Mouse (Mus musculus) MEL (cell line): ENCODE measurements around the gene Slitrk6. TPM values are rescaled to one million over a fixed set of nuclear protein-coding genes. Genes with fewer than 3 reads are reported as not detected.

Experiments used
- DNase-seq: peaks from one replicate; pipeline ENCODE4 v3.0.0; 2011; ENCODE audit warnings: low read depth, low spot score
- H3K27ac ChIP-seq: 2 replicates; pipeline ENCODE4 v1.5.1; 2012; ENCODE audit warnings: low read depth, mild to moderate bottlenecking, control low read depth, low read length, moderate library complexity; ENCODE audit not compliant: control insufficient read depth
- H3K27me3 ChIP-seq, 2 experiments: fragments of 150-350 bp in 1 of 2; sonication (generic) in 1 of 2; 2 replicates each; pipeline ENCODE4 v1.6.1; 2012; ENCODE audit warnings: low read length in 2 of 2, mild to moderate bottlenecking in 2 of 2, improper control_type of control experiment in 1 of 2, moderate library complexity in 1 of 2; ENCODE audit not compliant: insufficient read depth in 2 of 2, control insufficient read depth in 1 of 2
- H3K36me3 ChIP-seq, 2 experiments: 2 replicates each; pipeline ENCODE4 v1.6.1; 2012 to 2014; ENCODE audit warnings: low read length in 2 of 2, improper control_type of control experiment in 1 of 2, inconsistent platforms in 1 of 2, mild to moderate bottlenecking in 1 of 2; ENCODE audit not compliant: insufficient read depth in 2 of 2, control insufficient read depth in 1 of 2
- H3K4me1 ChIP-seq, 2 experiments: fragments of 150-350 bp in 1 of 2; sonication (generic) in 1 of 2; 2 replicates each; pipeline ENCODE4 v1.6.1; 2012; ENCODE audit warnings: low read length in 2 of 2, improper control_type of control experiment in 1 of 2, mild to moderate bottlenecking in 1 of 2; ENCODE audit not compliant: insufficient read depth in 2 of 2, control insufficient read depth in 1 of 2
- H3K4me3 ChIP-seq, 2 experiments: fragments of 150-350 bp in 1 of 2; sonication (generic) in 1 of 2; 2 replicates each; pipeline ENCODE4 v1.5.1; 2012; ENCODE audit warnings: low read depth in 2 of 2, low read length in 2 of 2, mild to moderate bottlenecking in 2 of 2, moderate library complexity in 2 of 2, control low read depth in 1 of 2, improper control_type of control experiment in 1 of 2; ENCODE audit not compliant: control insufficient read depth in 1 of 2, insufficient read depth in 1 of 2
- H3K79me2 ChIP-seq: 2 replicates; pipeline ENCODE4 v1.6.1; 2012; ENCODE audit warnings: mild to moderate bottlenecking, low read length, moderate library complexity; ENCODE audit not compliant: control insufficient read depth, poor library complexity, insufficient read depth
- H3K9ac ChIP-seq: 2 replicates; pipeline ENCODE4 v1.6.1; 2012; ENCODE audit warnings: low read depth, mild to moderate bottlenecking, control low read depth, low read length, moderate library complexity; ENCODE audit not compliant: control insufficient read depth, poor library complexity, severe bottlenecking
- H3K9me3 ChIP-seq: fragments of 150-350 bp; sonication (generic); replicated peaks from 2 replicates; pipeline ENCODE4 v1.6.1; 2012; ENCODE audit warnings: mild to moderate bottlenecking, low read length, improper control_type of control experiment, moderate library complexity; ENCODE audit not compliant: insufficient read depth
- BHLHE40 ChIP-seq: IDR thresholded peaks from 2 replicates; pipeline ENCODE4 v1.6.1; 2012; ENCODE audit warnings: low read depth, mild to moderate bottlenecking, inconsistent platforms, low read length, improper control_type of control experiment, borderline replicate concordance
- E2F4 ChIP-seq: IDR thresholded peaks from 2 replicates; pipeline ENCODE4 v1.6.1; 2011; ENCODE audit warnings: low read depth, low read length, improper control_type of control experiment, borderline replicate concordance
- ELF1 ChIP-seq: IDR thresholded peaks from 2 replicates; pipeline ENCODE4 v1.6.1; 2014; ENCODE audit warnings: low read depth, mild to moderate bottlenecking, inconsistent platforms, low read length, improper control_type of control experiment, moderate library complexity
- ETS1 ChIP-seq: IDR thresholded peaks from 2 replicates; pipeline ENCODE4 v1.6.1; 2012; ENCODE audit warnings: low read depth, mild to moderate bottlenecking, inconsistent platforms, low read length, improper control_type of control experiment, moderate library complexity
- GABPA ChIP-seq: IDR thresholded peaks from 2 replicates; pipeline ENCODE4 v1.6.1; 2012; ENCODE audit warnings: low read depth, mild to moderate bottlenecking, inconsistent platforms, low read length, improper control_type of control experiment, moderate library complexity
- JUND ChIP-seq: IDR thresholded peaks from 2 replicates; pipeline ENCODE4 v1.6.1; 2011; ENCODE audit warnings: low read depth, mild to moderate bottlenecking, improper control_type of control experiment, low read length
- KAT2A ChIP-seq: conservative IDR thresholded peaks from 2 replicates; pipeline ENCODE4 v1.6.1; 2012; ENCODE audit warnings: low read depth, low read length, improper control_type of control experiment, inconsistent platforms
- MAFK ChIP-seq: IDR thresholded peaks from 2 replicates; pipeline ENCODE4 v1.6.1; 2011; ENCODE audit warnings: low read depth, mild to moderate bottlenecking, low read length, improper control_type of control experiment, borderline replicate concordance
- MAX ChIP-seq: IDR thresholded peaks from 2 replicates; pipeline ENCODE4 v1.6.1; 2011; ENCODE audit warnings: low read length, improper control_type of control experiment
- MAZ ChIP-seq: IDR thresholded peaks from 2 replicates; pipeline ENCODE4 v1.6.1; 2012; ENCODE audit warnings: low read depth, mild to moderate bottlenecking, inconsistent platforms, low read length, improper control_type of control experiment
- MEF2A ChIP-seq: IDR thresholded peaks from 2 replicates; pipeline ENCODE4 v1.6.1; 2014; ENCODE audit warnings: low read depth, mild to moderate bottlenecking, inconsistent platforms, low read length, improper control_type of control experiment; ENCODE audit not compliant: poor library complexity, insufficient replicate concordance, severe bottlenecking; ENCODE audit errors: extremely low read depth
- MXI1 ChIP-seq: IDR thresholded peaks from 2 replicates; pipeline ENCODE4 v1.6.1; 2011; ENCODE audit warnings: mild to moderate bottlenecking, low read depth, low read length, improper control_type of control experiment
- MYB ChIP-seq: IDR thresholded peaks from 2 replicates; pipeline ENCODE4 v1.6.1; 2011; ENCODE audit warnings: mild to moderate bottlenecking, low read depth, low read length, improper control_type of control experiment
- MYC ChIP-seq: IDR thresholded peaks from 2 replicates; pipeline ENCODE4 v1.6.1; 2011; ENCODE audit warnings: low read depth, mild to moderate bottlenecking, low read length, improper control_type of control experiment, moderate library complexity
- NELFE ChIP-seq: IDR thresholded peaks from 2 replicates; pipeline ENCODE4 v1.6.1; 2011; ENCODE audit warnings: low read depth, low read length, improper control_type of control experiment
- NRF1 ChIP-seq: IDR thresholded peaks from 2 replicates; pipeline ENCODE4 v1.6.1; 2014; ENCODE audit warnings: low read depth, mild to moderate bottlenecking, inconsistent platforms, low read length, improper control_type of control experiment, moderate library complexity; ENCODE audit not compliant: poor library complexity, insufficient read depth, severe bottlenecking
- POLR2A ChIP-seq, 2 experiments: IDR thresholded peaks; 2 replicates each; pipeline ENCODE4 v1.6.1; 2011 to 2012; ENCODE audit warnings: low read length in 2 of 2, mild to moderate bottlenecking in 2 of 2, control low read depth in 1 of 2, improper control_type of control experiment in 1 of 2, low read depth in 1 of 2, moderate library complexity in 1 of 2; ENCODE audit not compliant: control insufficient read depth in 1 of 2, insufficient read depth in 1 of 2, poor library complexity in 1 of 2
- POLR2AphosphoS5 ChIP-seq: IDR thresholded peaks from 2 replicates; pipeline ENCODE4 v1.6.1; 2012; ENCODE audit warnings: low read depth, borderline replicate concordance, mild to moderate bottlenecking, inconsistent platforms, low read length, moderate library complexity, mixed read lengths
- RCOR1 ChIP-seq: IDR thresholded peaks from 2 replicates; pipeline ENCODE4 v1.6.1; 2012; ENCODE audit warnings: low read depth, mild to moderate bottlenecking, inconsistent platforms, low read length, improper control_type of control experiment
- SIN3A ChIP-seq: IDR thresholded peaks from 2 replicates; pipeline ENCODE4 v1.6.1; 2012; ENCODE audit warnings: low read length, improper control_type of control experiment, inconsistent platforms
- SMC3 ChIP-seq: IDR thresholded peaks from 2 replicates; pipeline ENCODE4 v1.6.1; 2011; ENCODE audit warnings: low read depth, low read length, improper control_type of control experiment
- TAL1 ChIP-seq: IDR thresholded peaks from 2 replicates; pipeline ENCODE4 v1.6.1; 2012; ENCODE audit warnings: mild to moderate bottlenecking, inconsistent platforms, low read length, moderate library complexity, mixed read lengths
- TCF12 ChIP-seq: IDR thresholded peaks from 2 replicates; pipeline ENCODE4 v1.6.1; 2014; ENCODE audit warnings: low read depth, mild to moderate bottlenecking, inconsistent platforms, low read length, improper control_type of control experiment, moderate library complexity
- UBTF ChIP-seq: IDR thresholded peaks from 2 replicates; pipeline ENCODE4 v1.6.1; 2012; ENCODE audit warnings: low read depth, mild to moderate bottlenecking, inconsistent platforms, low read length, improper control_type of control experiment, moderate library complexity, borderline replicate concordance; ENCODE audit not compliant: insufficient read depth
- USF1 ChIP-seq: IDR thresholded peaks from 2 replicates; pipeline ENCODE4 v1.6.1; 2014; ENCODE audit warnings: low read depth, mild to moderate bottlenecking, inconsistent platforms, low read length, improper control_type of control experiment, moderate library complexity
- USF2 ChIP-seq, 2 experiments: IDR thresholded peaks; 2 replicates each; pipeline ENCODE4 v1.6.1; 2011 to 2012; ENCODE audit warnings: improper control_type of control experiment in 2 of 2, low read length in 2 of 2, borderline replicate concordance in 1 of 2, inconsistent platforms in 1 of 2, low read depth in 1 of 2, mild to moderate bottlenecking in 1 of 2; ENCODE audit not compliant: insufficient read depth in 1 of 2
- ZMIZ1 ChIP-seq: IDR thresholded peaks from 2 replicates; pipeline ENCODE4 v1.6.1; 2012; ENCODE audit warnings: low read depth, mild to moderate bottlenecking, inconsistent platforms, low read length, improper control_type of control experiment, moderate library complexity
- polyA plus RNA-seq, 2 experiments: library from polyadenylated mRNA; stranded (reverse) in 1 of 2; unstranded in 1 of 2; fragments of >175 nt in 1 of 2; fragments of >200 nt in 1 of 2; gene quantifications; 2 replicates each; pipeline versions ENCODE4 v1.2.1 to v1.2.4; 2012; ENCODE audit warnings: low replicate concordance in 2 of 2, low read depth in 1 of 2; ENCODE audit not compliant: insufficient read length in 2 of 2, insufficient read depth in 1 of 2, missing spikeins in 1 of 2
- total RNA-seq: library from RNA; depleted of rRNA; stranded (reverse); fragments of 300-350 nt; gene quantifications from 2 replicates; pipeline ENCODE4 v1.2.3, GENCODE M21; 2012

Gene Slitrk6
- total and polyA plus RNA-seq, 3 experiments: not detected

GRCm38 (mm10) chr14:110755308-110755650 lies 330 bp upstream of the Slitrk6 start:
- H3K9me3 ChIP-seq: no peaks in the 10 kb centered on the region
- H3K27me3 ChIP-seq: no peaks in the 10 kb centered on the region
- H3K79me2 ChIP-seq: no peaks in the 10 kb centered on the region
- no peak for TF ChIP-seq USF2 (IDR thresholded peaks at IDR 0.05; ENCODE audit: borderline replicate concordance in 1 of 2, insufficient read depth in 1 of 2, low read depth in 1 of 2, low read length in 2 of 2)
- TF ChIP-seq NRF1: no peak
- TF ChIP-seq BHLHE40: no peak
- TF ChIP-seq SMC3: no peak
- no peak for TF ChIP-seq TCF12
- no peak for TF ChIP-seq MXI1
- no peak for TF ChIP-seq MYB
- no peak for TF ChIP-seq ZMIZ1
- no peak for TF ChIP-seq ETS1
- no peak for TF ChIP-seq MAFK
- TF ChIP-seq SIN3A: no peak
- TF ChIP-seq JUND: no peak
- no peak for TF ChIP-seq NELFE
- TF ChIP-seq ELF1: no peak
- TF ChIP-seq TAL1: no peak
- TF ChIP-seq KAT2A: no peak
- TF ChIP-seq USF1: no peak
- no peak overlapping the region for H3K27ac ChIP-seq
- no peak overlapping the region for H3K4me3 ChIP-seq
- no peaks in the 10 kb centered on the region for H3K36me3 ChIP-seq
- no peak for DNase-seq
- H3K9ac ChIP-seq: no peak overlapping the region
- H3K4me1 ChIP-seq: no peaks in the 10 kb centered on the region

- TF ChIP-seq GABPA: no peak
- TF ChIP-seq UBTF: no peak
- no peak for TF ChIP-seq MAZ
- TF ChIP-seq SIN3A: no peak
- TF ChIP-seq ELF1: no peak
- TF ChIP-seq E2F4: no peak
- no peak for TF ChIP-seq ZMIZ1
- no peak for TF ChIP-seq RCOR1
- no peak for TF ChIP-seq POLR2AphosphoS5
- no peak for TF ChIP-seq USF1
- TF ChIP-seq POLR2A (IDR thresholded peaks at IDR 0.05; ENCODE audit: control insufficient read depth in 1 of 2, insufficient read depth in 1 of 2, low read depth in 1 of 2, low read length in 2 of 2, poor library complexity in 1 of 2): no peak
- TF ChIP-seq NRF1: no peak
- no peak for TF ChIP-seq BHLHE40
- TF ChIP-seq MAX: no peak
- TF ChIP-seq MEF2A: no peak
- TF ChIP-seq MXI1: no peak
- TF ChIP-seq KAT2A: no peak
- no peak for TF ChIP-seq MYC
- Histone ChIP-seq H3K79me2 (no peaks in the 10 kb centered on the region), H3K4me3 (no peak overlapping the region), H3K36me3 (no peaks in the 10 kb centered on the region), H3K27me3 (no peaks in the 10 kb centered on the region), H3K9ac (no peak overlapping the region), H3K9me3 (no peaks in the 10 kb centered on the region), H3K4me1 (no peaks in the 10 kb centered on the region), H3K27ac (no peak overlapping the region)
- no peak for DNase-seq
Observed at GRCm38 (mm10) chr14:110739861-110740260, 15.1 kb downstream of the Slitrk6 start.
